In genomic region chr6:100563552-100564341, GRCm38 (mm10) we compare ENCODE assay signal across 8 mouse cellular contexts.
DNase-seq lines count a peak whose midpoint lies in the region; ATAC-seq and TF ChIP-seq lines count a peak whose summit lies in the region.

No protein-coding gene starts in this region.

- no peaks in the 10 kb centered on the region for H3K36me3 ChIP-seq in E14TG2a.4 (ENCODE audit: insufficient read depth, low read length)
- H3K36me3 ChIP-seq in forebrain, postnatal 0 days (ENCODE audit: insufficient read depth): no peaks in the 10 kb centered on the region
- H3K36me3 ChIP-seq in liver, embryonic 15.5 days (replicated peaks): no peaks in the 10 kb centered on the region
- H3K36me3 ChIP-seq in neural tube, embryonic 12.5 days: no peaks in the 10 kb centered on the region

- peak; percentile 93 for ATAC-seq in forebrain, postnatal 0 days
- 0 out of 2 replicates have a peak, but pooled peaks have one; percentile 25 for ATAC-seq in liver, embryonic 15.5 days (ENCODE audit: insufficient read depth)
- peak; percentile 93 for ATAC-seq in neural tube, embryonic 12.5 days (ENCODE audit: low FRiP score, low read depth)

- peak overlapping the region; percentile 86 for H3K9ac ChIP-seq in forebrain, postnatal 0 days
- H3K9ac ChIP-seq in liver, embryonic 15.5 days: no peak overlapping the region
- H3K9ac ChIP-seq in neural tube, embryonic 12.5 days: peak overlapping the region; percentile 63

- H3K4me1 ChIP-seq in E14TG2a.4 (replicated peaks; ENCODE audit: low read depth, low read length): peaks cover 21% of the 10 kb centered on the region
- H3K4me1 ChIP-seq in forebrain, postnatal 0 days (ENCODE audit: insufficient read depth): peaks cover 14% of the 10 kb centered on the region; the same call in 1 of the 2 replicates
- H3K4me1 ChIP-seq in liver, embryonic 15.5 days (replicated peaks): peaks cover 8% of the 10 kb centered on the region; the same call in 1 of the 2 replicates
- H3K4me1 ChIP-seq in neural tube, embryonic 12.5 days: peaks cover 28% of the 10 kb centered on the region

- TF ChIP-seq CTCF in E14TG2a.4 (conservative IDR thresholded peaks at IDR 0.05; ENCODE audit: low read length): 0 out of 2 replicates have a peak, but pooled peaks have one; percentile 9
- TF ChIP-seq CTCF in forebrain, postnatal 0 days (IDR thresholded peaks at IDR 0.05; ENCODE audit: low read depth): peak; percentile 79

- DNase-seq in cerebellum, adult 11-12 months: peak; percentile 86
- DNase-seq in forebrain, postnatal 0 days: peak; percentile 93
- DNase-seq in heart, postnatal 4 days: peak; percentile 82
- DNase-seq in layer of hippocampus, adult 11-12 months (ENCODE audit: low spot score): peak; percentile 84
- peak; percentile 28 to 35 for DNase-seq in thymus, adult 18-20 months

- peaks cover 64% of the 10 kb centered on the region for H3K27me3 ChIP-seq in E14TG2a.4 (ENCODE audit: insufficient read depth, low read length)
- no peaks in the 10 kb centered on the region for H3K27me3 ChIP-seq in forebrain, postnatal 0 days (ENCODE audit: insufficient read depth, low read length)
- H3K27me3 ChIP-seq in liver, embryonic 15.5 days: peaks cover 59% of the 10 kb centered on the region
- peaks cover 11% of the 10 kb centered on the region; the same call in 1 of the 2 replicates for H3K27me3 ChIP-seq in neural tube, embryonic 12.5 days (replicated peaks)

- H3K27ac ChIP-seq in forebrain, postnatal 0 days (ENCODE audit: low read depth, low read length): peak overlapping the region; percentile 84
- no peak overlapping the region for H3K27ac ChIP-seq in liver, embryonic 15.5 days (replicated peaks)
- peak overlapping the region; percentile 74 for H3K27ac ChIP-seq in neural tube, embryonic 12.5 days

- 10% methylated on average over 38 of the region's 38 CpGs for WGBS in forebrain, postnatal 0 days
- 7% methylated on average over 38 of the region's 38 CpGs for WGBS in liver, embryonic 15.5 days (ENCODE audit: insufficient replicate concordance)
- WGBS in neural tube, embryonic 12.5 days: 5% methylated on average over 38 of the region's 38 CpGs

- H3K4me3 ChIP-seq in E14TG2a.4 (replicated peaks; ENCODE audit: low read length): peak overlapping the region; percentile 79
- H3K4me3 ChIP-seq in forebrain, postnatal 0 days (ENCODE audit: low read depth, low read length): peak overlapping the region; percentile 50
- H3K4me3 ChIP-seq in liver, embryonic 15.5 days (replicated peaks): peak overlapping the region; percentile 40
- peak overlapping the region; percentile 37 for H3K4me3 ChIP-seq in neural tube, embryonic 12.5 days

- H3K9me3 ChIP-seq in E14TG2a.4 (ENCODE audit: low read length): no peaks in the 10 kb centered on the region
- no peaks in the 10 kb centered on the region for H3K9me3 ChIP-seq in forebrain, postnatal 0 days (ENCODE audit: low read length)
- H3K9me3 ChIP-seq in liver, embryonic 15.5 days (replicated peaks): no peaks in the 10 kb centered on the region
- H3K9me3 ChIP-seq in neural tube, embryonic 12.5 days: no peaks in the 10 kb centered on the region

- peak overlapping the region; percentile 100 for H3K4me2 ChIP-seq in forebrain, postnatal 0 days (ENCODE audit: low read depth)
- peak overlapping the region; percentile 73 for H3K4me2 ChIP-seq in liver, embryonic 15.5 days
- H3K4me2 ChIP-seq in neural tube, embryonic 12.5 days (replicated peaks): peak overlapping the region; percentile 79

Comparison
In these comparisons a context has a peak if more than half of its experiments do, and no peak if none do; other contexts are left out.
1. DNase-seq: peak in every context shown above with its lines; median percentile 93 in forebrain, postnatal 0 days; 86 in cerebellum, adult 11-12 months; 84 in layer of hippocampus, adult 11-12 months; 82 in heart, postnatal 4 days; 32 in thymus, adult 18-20 months.
2. ATAC-seq: peak in every context shown above with its lines; median percentile 93 in forebrain, postnatal 0 days; 93 in neural tube, embryonic 12.5 days; 25 in liver, embryonic 15.5 days.